Mouse (Mus musculus) T-helper 17 cell (primary cell): ENCODE measurements around the gene Clip4.

Experiments
- in situ Hi-C, 2 experiments: fragments of 300-600 bp; cut with MboI, MseI; formaldehyde crosslinking; loops; 1 replicate in 1 of 2; 2 replicates in 1 of 2; pipeline ENCODE4 v1.15.1; 2025; ENCODE audit warnings: high pct_unique_total_duplicates in 2 of 2

Clip4 gene

GRCm38 (mm10) chr17:71870641-71871040, 102.4 kb downstream of the Clip4 start:
- in situ Hi-C loops: loop anchor here (5.0 to 25.0 kb wide), 3 partner anchors 178 to 733 kb away; no protein-coding TSS in a partner anchor

DNA sequence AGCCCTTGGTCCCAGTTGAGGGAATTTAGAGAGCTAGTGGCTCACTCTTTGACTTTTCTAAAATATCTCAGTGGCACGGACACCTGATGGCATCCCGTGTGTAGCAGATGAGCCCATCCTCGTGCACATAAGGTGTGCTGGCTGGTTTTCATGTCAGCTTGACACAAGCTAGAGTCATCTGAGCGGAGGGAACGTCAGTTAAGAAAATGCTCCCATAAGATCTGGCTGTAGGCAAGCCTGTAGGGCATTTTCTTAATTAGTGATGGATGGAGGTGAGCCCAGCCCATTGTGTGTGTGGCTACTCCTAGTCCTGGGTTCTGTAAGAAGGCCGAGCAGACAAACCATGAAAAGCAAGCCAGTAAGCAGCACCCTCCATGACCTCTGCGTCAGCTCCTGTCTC, 103.7 kb downstream of the Clip4 start:
- in situ Hi-C loops: loop anchor here (5.0 to 25.0 kb wide), 3 partner anchors 180 to 735 kb away; no protein-coding TSS in a partner anchor

DNA sequence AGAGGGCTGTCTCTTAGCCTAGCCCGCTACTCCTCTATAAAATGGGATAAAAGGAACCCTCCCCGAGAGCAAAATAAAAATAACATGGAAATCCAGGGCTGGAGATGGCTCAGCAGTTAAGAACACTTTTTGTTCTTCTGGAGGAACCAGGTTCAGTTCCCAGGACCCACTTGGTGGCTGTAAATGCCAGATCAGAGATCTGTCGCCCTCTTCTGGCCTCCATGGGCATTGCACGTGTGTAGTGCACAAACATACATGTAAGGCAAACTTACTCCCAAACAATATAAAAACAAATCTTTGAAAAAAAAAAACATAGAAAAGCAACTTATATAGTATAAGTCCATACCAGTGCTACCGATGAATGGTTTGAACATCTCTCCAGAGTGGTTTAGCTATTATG, 104.7 kb downstream of the Clip4 start:
- in situ Hi-C loops: loop anchor here (5.0 to 25.0 kb wide), 3 partner anchors 181 to 736 kb away; no protein-coding TSS in a partner anchor

DNA sequence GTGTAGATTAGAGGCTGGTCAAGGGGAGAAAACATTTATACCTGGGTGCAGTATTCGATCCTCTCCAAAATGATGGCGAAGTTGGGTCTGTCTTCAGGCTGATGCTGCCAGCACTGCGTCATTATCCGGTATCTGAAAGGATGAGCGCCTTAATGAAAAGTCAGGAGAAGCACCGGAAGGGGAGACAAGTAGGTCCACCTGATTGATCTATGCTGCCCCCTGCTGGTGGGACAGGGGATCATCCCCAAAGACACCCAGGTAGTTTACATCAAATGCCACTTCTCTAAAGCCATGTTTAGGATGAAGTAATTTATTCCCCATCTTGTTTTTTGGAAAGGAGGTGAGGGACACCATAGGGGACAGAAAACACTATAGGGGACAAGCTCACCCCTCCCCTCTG, 105.8 kb downstream of the Clip4 start:
- in situ Hi-C loops: loop anchor here (5.0 to 25.0 kb wide), 3 partner anchors 182 to 737 kb away; no protein-coding TSS in a partner anchor

GRCm38 (mm10) chr17:71874795-71875194, 106.5 kb downstream of the Clip4 start:
- in situ Hi-C loops: loop anchor here (5.0 to 25.0 kb wide), 4 partner anchors 182 to 737 kb away; no protein-coding TSS in a partner anchor

DNA sequence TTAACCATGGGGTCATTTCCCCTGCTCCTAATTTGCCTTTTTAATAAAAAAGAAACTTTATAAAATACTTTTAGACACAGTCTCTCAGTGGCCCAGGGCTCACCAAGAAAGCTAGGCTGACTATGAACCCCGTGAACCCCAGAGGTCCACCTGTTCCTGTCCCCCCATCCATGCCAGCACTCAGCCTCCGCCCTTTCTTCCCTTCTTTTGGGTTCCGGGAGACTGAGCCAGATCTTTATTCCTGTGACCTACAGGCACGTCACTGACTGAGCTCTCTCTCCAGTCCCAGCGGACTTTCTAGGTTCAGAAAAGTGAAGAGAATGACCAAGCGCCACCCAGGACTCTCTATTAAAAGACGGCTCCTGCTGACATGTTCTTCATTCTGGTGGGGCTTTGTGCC, 107.2 kb downstream of the Clip4 start:
- in situ Hi-C loops: loop anchor here (5.0 to 10.0 kb wide), 2 partner anchors 301 to 333 kb away; no protein-coding TSS in a partner anchor

GRCm38 (mm10) chr17:71881369-71881768, 113.1 kb downstream of the Clip4 start:
- in situ Hi-C loops: no loop called here

GRCm38 (mm10) chr17:71909107-71909506, 140.8 kb downstream of the Clip4 start:
- in situ Hi-C loops: no loop called here

DNA sequence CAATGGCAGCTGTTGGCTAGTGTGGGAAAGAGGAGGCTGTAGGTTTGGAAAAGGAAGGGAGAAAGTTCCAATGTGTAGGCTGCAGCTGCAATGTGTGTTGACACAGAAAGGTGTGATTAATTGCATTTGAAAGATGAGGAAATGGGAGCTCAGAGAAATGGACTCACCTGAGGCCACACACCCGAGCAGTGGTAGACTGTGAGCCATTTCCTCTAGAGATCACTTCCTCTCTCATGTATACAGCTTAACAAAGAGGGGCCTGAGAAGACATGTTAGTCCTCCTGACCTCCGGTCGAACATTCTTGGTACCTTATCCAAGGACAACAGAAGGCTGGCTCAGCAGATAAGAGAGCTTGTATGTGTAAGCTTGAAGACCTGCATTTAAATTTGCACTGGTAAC, 144.9 kb downstream of the Clip4 start:
- in situ Hi-C loops: no loop called here
